Mouse (Mus musculus) heart, adult 2 months (tissue): ENCODE measurements around the gene Hes7. TPM values are rescaled to one million over a fixed set of nuclear protein-coding genes. Genes with fewer than 3 reads are reported as not detected.

Experiments used
- DNase-seq, 2 experiments: peaks; one replicate each; pipeline ENCODE4 v3.0.0; 2021
- H3K27ac ChIP-seq: fragments of 200-600 bp; 2 replicates; pipeline ENCODE4 v1.8.1; 2022
- H3K27me3 ChIP-seq: fragments of 200-500 bp; 2 replicates; pipeline ENCODE4 v1.6.1; 2012; ENCODE audit warnings: mild to moderate bottlenecking, low read length, inconsistent platforms, mixed read lengths; ENCODE audit not compliant: control insufficient read depth, insufficient read depth
- H3K36me3 ChIP-seq: fragments of 200-500 bp; 2 replicates; pipeline ENCODE4 v1.6.1; 2012; ENCODE audit warnings: low read length, inconsistent platforms; ENCODE audit not compliant: control insufficient read depth, insufficient read depth
- H3K4me1 ChIP-seq: fragments of 200-500 bp; 2 replicates; pipeline ENCODE4 v1.6.1; 2011; ENCODE audit warnings: low read length; ENCODE audit not compliant: control insufficient read depth, insufficient read depth
- H3K4me3 ChIP-seq: fragments of 200-600 bp; 2 replicates; pipeline ENCODE4 v1.8.1; 2022
- H3K79me2 ChIP-seq: fragments of 200-500 bp; replicated peaks from 2 replicates; pipeline ENCODE4 v1.6.1; 2012; ENCODE audit warnings: mild to moderate bottlenecking, inconsistent platforms, low read length, moderate library complexity, mixed read lengths; ENCODE audit not compliant: control insufficient read depth, insufficient read depth
- H3K9ac ChIP-seq: fragments of 200-500 bp; 2 replicates; pipeline ENCODE4 v1.6.1; 2012; ENCODE audit warnings: low read depth, mild to moderate bottlenecking, control low read depth, inconsistent platforms, low read length, mixed read lengths
- CTCF ChIP-seq: fragments of 200-600 bp; IDR thresholded peaks from 2 replicates; pipeline ENCODE4 v1.8.1; 2022; ENCODE audit warnings: antibody characterized with exemption, mild to moderate bottlenecking, moderate library complexity
- EP300 ChIP-seq: fragments of 200-500 bp; IDR thresholded peaks from 2 replicates; pipeline ENCODE4 v1.6.1; 2011; ENCODE audit warnings: low read depth, low read length, control low read depth; ENCODE audit not compliant: insufficient read depth
- POLR2A ChIP-seq: fragments of 200-500 bp; IDR thresholded peaks from 2 replicates; pipeline ENCODE4 v1.6.1; 2011; ENCODE audit warnings: mild to moderate bottlenecking, low read depth, low read length, control low read depth; ENCODE audit not compliant: insufficient read depth
- WGBS: fragments of 180-500 bp; shearing (Covaris S2); methylation state at CpG from one replicate; pipeline ENCODE4 v1.1.7; 2018; 5-methylcytosine and 5-hydroxymethylcytosine counted together
- intact Hi-C: fragments of 180-260 bp; cut with DNase I; formaldehyde crosslinking; loops from one replicate; pipeline ENCODE4 v1.15.1; 2025
- polyA plus RNA-seq: library from polyadenylated mRNA; depleted of rRNA; stranded (reverse); fragments of >200 nt; gene quantifications from 2 replicates; pipeline ENCODE4 v1.2.3, GENCODE M21; 2012
- total RNA-seq, 2 experiments: library from RNA; stranded (reverse); gene quantifications; 2 replicates each; pipeline ENCODE4 v1.2.3; 2021

The Hes7 gene
- total and polyA plus RNA-seq, 3 experiments, result 0.10 to 0.11 TPM; not detected in 1

DNA sequence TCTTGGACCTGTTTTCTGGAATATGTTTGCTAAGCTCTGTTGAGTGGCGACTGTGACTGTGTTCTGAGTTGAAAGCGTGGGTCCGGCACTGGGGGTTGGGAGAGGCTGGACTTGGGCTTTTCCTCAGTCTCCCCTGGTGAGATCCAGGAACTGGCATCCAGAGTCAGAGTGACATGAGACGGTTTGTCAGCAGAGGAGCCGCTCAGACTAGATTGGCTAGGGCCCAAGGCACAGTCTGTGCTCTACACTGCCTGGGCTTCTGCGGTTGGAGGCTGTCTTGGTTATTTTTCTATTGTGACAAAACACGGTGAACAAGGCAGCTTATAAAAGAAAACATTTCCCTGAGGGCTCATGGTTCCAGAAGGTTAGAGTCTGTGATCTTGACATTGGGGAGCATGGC lies 27.3 kb downstream of the Hes7 start:
- WGBS, result 55% methylated on average over 7 of the region's 7 CpGs
- Histone ChIP-seq H3K36me3 (no peaks in the 10 kb centered on the region), H3K79me2 (no peaks in the 10 kb centered on the region), H3K27ac (no peak overlapping the region), H3K27me3 (no peaks in the 10 kb centered on the region), H3K4me3 (no peak overlapping the region), H3K4me1 (peaks cover 1% of the 10 kb centered on the region; the same call in 1 of the 2 replicates), H3K9ac (no peak overlapping the region)
- intact Hi-C loops, result no loop called here
- no peak for DNase-seq
- TF ChIP-seq CTCF (no peak), POLR2A (no peak), EP300 (no peak)

DNA sequence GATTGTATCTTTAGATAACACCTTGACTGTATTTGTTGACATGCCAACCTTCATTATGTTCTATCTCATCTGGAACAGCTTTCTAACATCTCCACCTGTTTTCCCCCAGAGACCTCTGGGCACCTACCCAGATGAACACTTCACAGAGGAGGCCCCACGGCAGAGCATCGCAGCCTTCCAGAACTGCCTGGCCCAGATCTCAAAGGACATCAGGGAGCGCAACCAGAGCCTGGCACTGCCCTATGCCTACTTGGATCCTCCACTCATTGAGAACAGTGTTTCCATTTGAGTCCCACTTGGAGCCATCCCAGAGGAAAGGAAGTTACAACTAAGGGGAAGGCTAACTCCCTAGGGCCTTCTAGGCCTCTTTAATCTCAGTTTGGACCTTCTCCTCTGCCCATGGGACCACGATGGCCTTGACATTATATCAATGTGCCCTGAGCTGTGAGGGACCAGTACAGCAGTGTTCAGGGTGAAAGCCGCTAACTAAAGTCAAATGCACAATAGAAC lies 28.3 kb downstream of the Hes7 start:
- H3K4me3 ChIP-seq, result no peak overlapping the region
- DNase-seq, result no peak
- 83% methylated on average over 5 of the region's 5 CpGs for WGBS
- peaks cover 1% of the 10 kb centered on the region; the same call in 1 of the 2 replicates for H3K4me1 ChIP-seq
- no peak overlapping the region for H3K9ac ChIP-seq
- no peaks in the 10 kb centered on the region for H3K36me3 ChIP-seq
- intact Hi-C loops, result no loop called here
- H3K27ac ChIP-seq, result no peak overlapping the region
- H3K27me3 ChIP-seq, result no peaks in the 10 kb centered on the region
- no peaks in the 10 kb centered on the region for H3K79me2 ChIP-seq
- TF ChIP-seq CTCF, result no peak

DNA sequence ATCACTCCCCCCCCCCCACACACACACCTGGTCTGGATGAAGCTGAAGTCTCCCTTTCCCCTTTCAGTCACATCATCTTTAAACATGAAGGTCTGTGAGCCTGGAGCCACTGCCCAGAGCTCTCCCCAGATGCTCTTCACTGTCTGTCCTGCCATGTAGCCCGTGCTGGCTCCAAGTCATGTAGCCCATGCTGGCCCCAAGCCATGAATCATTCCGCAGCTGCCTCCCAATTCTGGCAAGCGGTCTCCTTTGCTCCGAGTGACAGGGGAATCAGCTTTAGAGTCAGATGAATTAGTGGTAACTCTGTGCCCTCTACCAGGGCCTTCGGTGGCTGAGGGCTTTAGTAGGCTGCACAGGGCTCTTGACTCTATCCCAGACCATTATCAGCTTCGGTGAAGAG lies 29.5 kb downstream of the Hes7 start:
- Histone ChIP-seq H3K36me3 (no peaks in the 10 kb centered on the region), H3K9ac (no peak overlapping the region), H3K4me1 (peaks cover 1% of the 10 kb centered on the region; the same call in 1 of the 2 replicates), H3K79me2 (no peaks in the 10 kb centered on the region), H3K27ac (no peak overlapping the region), H3K27me3 (no peaks in the 10 kb centered on the region), H3K4me3 (no peak overlapping the region)
- no peak for DNase-seq
- intact Hi-C loops, result loop anchor here (1.0 kb wide), 2 partner anchors 24 to 82 kb away; partner anchors contain the start of gene Aloxe3
- TF ChIP-seq POLR2A (no peak), EP300 (no peak), CTCF (no peak)
- WGBS, result 50% methylated on average over 6 of the region's 6 CpGs

DNA sequence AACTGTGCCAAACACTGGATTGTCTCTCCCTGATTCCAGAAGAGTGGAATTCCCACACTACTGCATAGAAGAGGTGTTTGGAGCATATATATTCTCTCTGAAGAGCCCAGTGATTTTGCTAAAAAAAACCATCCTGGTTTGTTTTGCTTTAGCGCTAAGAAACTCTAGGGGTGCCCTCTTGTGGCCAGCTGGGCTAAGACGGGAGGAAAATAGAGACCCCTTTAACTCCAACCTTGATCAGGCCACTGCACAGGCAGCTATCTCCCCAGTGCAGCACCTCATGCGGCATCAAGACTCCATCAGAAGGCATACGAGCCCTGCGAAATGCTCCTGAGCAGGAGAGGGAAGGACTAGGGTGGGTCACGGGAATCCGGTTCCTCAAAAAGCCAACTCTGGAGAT lies 30.2 kb downstream of the Hes7 start:
- DNase-seq, result peak; percentile 52 to 74
- intact Hi-C loops, result loop anchor here (1.0 kb wide), 2 partner anchors 25 to 83 kb away; partner anchors contain the start of gene Aloxe3
- no peaks in the 10 kb centered on the region for H3K27me3 ChIP-seq
- peaks cover 1% of the 10 kb centered on the region; the same call in 1 of the 2 replicates for H3K4me1 ChIP-seq
- H3K79me2 ChIP-seq, result no peaks in the 10 kb centered on the region
- no peak overlapping the region for H3K4me3 ChIP-seq
- no peak overlapping the region for H3K27ac ChIP-seq
- no peaks in the 10 kb centered on the region for H3K36me3 ChIP-seq
- 10% methylated on average over 7 of the region's 7 CpGs for WGBS
- H3K9ac ChIP-seq, result no peak overlapping the region
- TF ChIP-seq CTCF (peak; percentile 78), EP300 (no peak)

DNA sequence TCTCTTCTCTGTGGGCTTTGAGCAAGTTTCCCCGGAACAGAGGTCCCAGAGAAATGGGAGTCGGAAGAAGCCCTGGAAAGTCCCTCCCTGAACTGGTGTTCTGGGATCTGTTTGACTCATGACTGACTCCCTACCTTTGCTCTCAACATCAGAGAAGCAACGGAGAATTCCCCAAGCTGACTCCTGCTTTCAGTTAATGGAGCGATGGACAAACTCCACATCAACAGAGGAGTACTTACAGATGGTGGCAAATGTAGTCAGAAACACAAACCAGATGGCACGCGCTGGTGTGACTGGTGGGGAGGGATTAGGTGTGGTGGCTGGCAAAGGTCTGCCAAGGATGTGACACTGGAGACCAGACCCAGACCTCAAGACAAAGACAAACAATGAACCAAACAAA lies 30.8 kb downstream of the Hes7 start:
- intact Hi-C loops, result no loop called here
- 54% methylated on average over 6 of the region's 6 CpGs for WGBS
- Histone ChIP-seq H3K9ac (no peak overlapping the region), H3K4me3 (no peak overlapping the region), H3K27me3 (no peaks in the 10 kb centered on the region), H3K4me1 (peaks cover 1% of the 10 kb centered on the region; the same call in 1 of the 2 replicates), H3K36me3 (no peaks in the 10 kb centered on the region), H3K27ac (no peak overlapping the region), H3K79me2 (no peaks in the 10 kb centered on the region)
- no peak for TF ChIP-seq EP300
- TF ChIP-seq POLR2A, result no peak
- TF ChIP-seq CTCF, result no peak
- no peak for DNase-seq

DNA sequence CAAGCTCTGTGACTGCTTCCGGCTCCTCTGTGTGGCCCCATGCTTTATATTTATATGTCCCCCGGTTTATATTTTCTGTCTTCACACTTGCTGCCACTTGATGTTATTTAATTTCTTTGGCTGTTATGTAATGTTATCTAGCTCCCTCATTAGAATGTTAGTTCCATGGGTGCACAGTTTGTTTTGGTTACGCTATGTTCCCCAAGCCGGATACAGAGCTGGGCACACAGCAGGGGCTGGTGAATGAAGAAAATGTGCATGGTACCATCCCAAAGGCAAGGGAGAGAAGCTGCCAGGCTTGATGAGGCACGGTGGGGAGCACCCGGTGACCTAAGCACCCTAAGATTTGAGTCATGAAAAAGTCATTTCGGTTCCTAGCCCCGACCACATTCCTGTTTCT lies 33.6 kb downstream of the Hes7 start:
- Histone ChIP-seq H3K4me3 (no peak overlapping the region), H3K9ac (no peak overlapping the region), H3K27me3 (peaks cover 11% of the 10 kb centered on the region), H3K27ac (no peak overlapping the region), H3K79me2 (no peaks in the 10 kb centered on the region), H3K36me3 (no peaks in the 10 kb centered on the region), H3K4me1 (peaks cover 1% of the 10 kb centered on the region; the same call in 1 of the 2 replicates)
- WGBS, result 75% methylated on average over 8 of the region's 8 CpGs
- TF ChIP-seq EP300 (no peak), CTCF (no peak), POLR2A (no peak)
- intact Hi-C loops, result no loop called here
- DNase-seq, result no peak
